In genomic region chr2:55436261-55437006, GRCm38 (mm10) we compare ENCODE assay signal across 8 mouse cellular contexts. TPM values are rescaled to one million over a fixed set of nuclear protein-coding genes. Genes with fewer than 3 reads are reported as not detected.
DNase-seq lines count a peak whose midpoint lies in the region; ATAC-seq and TF ChIP-seq lines count a peak whose summit lies in the region.

No protein-coding gene starts in this region.

- H3K9me3 ChIP-seq in E14TG2a.4 (ENCODE audit: low read length) (peaks cover 3% of the 10 kb centered on the region; the same call in 1 of the 2 replicates), ES-E14 (ENCODE audit: control insufficient read depth, insufficient read depth, low read depth, low read length) (no peaks in the 10 kb centered on the region)
- H3K9me3 ChIP-seq in forebrain, embryonic 14.5 days (replicated peaks; ENCODE audit: control insufficient read depth, low read length), result no peaks in the 10 kb centered on the region
- H3K9me3 ChIP-seq in hindbrain, embryonic 15.5 days, result no peaks in the 10 kb centered on the region

- in situ Hi-C loops in ES-E14 (cut with MboI; ENCODE audit: low sequenced_read_pairs in 2 of 2, unreplicated experiment in 2 of 2), result no loop called here

- H3K36me3 ChIP-seq in E14TG2a.4 (ENCODE audit: insufficient read depth, low read length) (no peaks in the 10 kb centered on the region), ES-E14 (ENCODE audit: control insufficient read depth, insufficient read depth, low read length, poor library complexity, severe bottlenecking) (no peaks in the 10 kb centered on the region)
- no peaks in the 10 kb centered on the region for H3K36me3 ChIP-seq in forebrain, embryonic 14.5 days (ENCODE audit: control insufficient read depth, insufficient read depth, low read length)
- no peaks in the 10 kb centered on the region for H3K36me3 ChIP-seq in hindbrain, embryonic 15.5 days

- H3K9ac ChIP-seq in ES-E14 (ENCODE audit: insufficient read depth, low read depth, low read length, poor library complexity, severe bottlenecking), result no peak overlapping the region
- peak overlapping the region; percentile 70 for H3K9ac ChIP-seq in forebrain, embryonic 14.5 days (ENCODE audit: low read length)
- H3K9ac ChIP-seq in hindbrain, embryonic 15.5 days, result peak overlapping the region; percentile 79

- 3% methylated on average over 21 of the region's 21 CpGs for WGBS in forebrain, embryonic 14.5 days
- under 1% methylated on average over 21 of the region's 21 CpGs for WGBS in hindbrain, embryonic 15.5 days

- peak overlapping the region; percentile 71 for H3K4me2 ChIP-seq in forebrain, embryonic 14.5 days (ENCODE audit: low read length)
- peak overlapping the region; percentile 95 for H3K4me2 ChIP-seq in hindbrain, embryonic 15.5 days

- TF ChIP-seq CTCF in E14TG2a.4 (conservative IDR thresholded peaks at IDR 0.05; ENCODE audit: low read length), result no peak

- H3K27me3 ChIP-seq in E14TG2a.4 (ENCODE audit: insufficient read depth, low read length), result peaks cover 41% of the 10 kb centered on the region
- H3K27me3 ChIP-seq in forebrain, embryonic 14.5 days (replicated peaks; ENCODE audit: control insufficient read depth, insufficient read depth, low read length), result no peaks in the 10 kb centered on the region
- no peaks in the 10 kb centered on the region for H3K27me3 ChIP-seq in hindbrain, embryonic 15.5 days

- H3K27ac ChIP-seq in ES-E14 (ENCODE audit: insufficient read depth, low read depth, low read length, poor library complexity, severe bottlenecking), result no peak overlapping the region
- H3K27ac ChIP-seq in forebrain, embryonic 14.5 days (ENCODE audit: low read depth, low read length), result no peak overlapping the region
- peak overlapping the region; percentile 66 for H3K27ac ChIP-seq in hindbrain, embryonic 15.5 days (replicated peaks)

- peak; percentile 56 for ATAC-seq in forebrain, embryonic 14.5 days
- ATAC-seq in hindbrain, embryonic 15.5 days (ENCODE audit: low FRiP score, low read depth), result peak; percentile 66

- H3K4me1 ChIP-seq in E14TG2a.4 (replicated peaks; ENCODE audit: low read depth, low read length), result peaks cover 25% of the 10 kb centered on the region
- peaks cover 0 to 3% of the 10 kb centered on the region in 2 experiments; a peak in 1 of 4 replicates for H3K4me1 ChIP-seq in ES-E14 (ENCODE audit: control insufficient read depth in 2 of 2, insufficient read depth in 2 of 2, low read length in 2 of 2, poor library complexity in 1 of 2)
- peaks cover 5% of the 10 kb centered on the region; the same call in 1 of the 2 replicates for H3K4me1 ChIP-seq in forebrain, embryonic 14.5 days (ENCODE audit: control insufficient read depth, insufficient read depth, low read length)
- H3K4me1 ChIP-seq in hindbrain, embryonic 15.5 days (replicated peaks), result peaks cover 16% of the 10 kb centered on the region

- DNase-seq in ES-E14 (ENCODE audit: low read depth, low spot score), result no peak
- DNase-seq in forebrain, embryonic 14.5 days (ENCODE audit: low spot score), result peak; percentile 26
- DNase-seq in liver, result peak; percentile 4
- peak; percentile 46 to 52 for DNase-seq in right cerebral cortex, postnatal 10 days (ENCODE audit: low spot score in 2 of 2)
- DNase-seq in thymus, postnatal 4 days, result no peak
- no peak for DNase-seq in urinary bladder, postnatal 25 days (ENCODE audit: low spot score)

- H3K4me3 ChIP-seq in E14TG2a.4 (replicated peaks; ENCODE audit: low read length) (peak overlapping the region; percentile 73), ES-E14 (ENCODE audit: insufficient read depth in 1 of 2, low read depth in 1 of 2, low read length in 2 of 2, poor library complexity in 1 of 2, severe bottlenecking in 1 of 2) (peak overlapping the region; percentile 63 to 67)
- peak overlapping the region; percentile 47 for H3K4me3 ChIP-seq in forebrain, embryonic 14.5 days (ENCODE audit: low read depth, low read length)
- peak overlapping the region; percentile 72 for H3K4me3 ChIP-seq in hindbrain, embryonic 15.5 days

TF ChIP-seq in ES-E14, 5 proteins besides CTCF, POLR2A, EP300 and RAD21:
- TF ChIP-seq CHD2 (IDR thresholded peaks at IDR 0.05; ENCODE audit: low read depth, low read length) (no peak), ZNF384 (IDR thresholded peaks at IDR 0.05; ENCODE audit: low read depth, low read length) (no peak), MAFK (IDR thresholded peaks at IDR 0.05; ENCODE audit: insufficient read depth, low read depth, low read length) (no peak), ZC3H11A (IDR thresholded peaks at IDR 0.05; ENCODE audit: borderline replicate concordance, low read depth, low read length) (no peak), HCFC1 (IDR thresholded peaks at IDR 0.05; ENCODE audit: borderline replicate concordance, insufficient read depth, low read length) (no peak)

RNA-seq across cellular contexts. Expression of gene Kcnj3, which starts 0.7 kb away (rescaled TPM):
- total RNA-seq in ES-E14 (2012; rRNA removed), result 5.1 and 11.4 TPM in 2 replicates
- 4.5 and 6.2 TPM in 2 replicates for polyA plus RNA-seq in forebrain, embryonic 14.5 days (2014; fragmentation: Nextera tagmentation; extraction: Ambion mirVana)
- 6.0 and 7.6 TPM in 2 replicates for polyA plus RNA-seq in hindbrain, embryonic 15.5 days (2015; fragmentation: Nextera tagmentation; extraction: Ambion mirVana)

Comparison
In these comparisons a context has a peak if more than half of its experiments do, and no peak if none do; other contexts are left out.
1. DNase-seq: peak in forebrain, embryonic 14.5 days (single experiment), liver (single experiment) and right cerebral cortex, postnatal 10 days (2 of 2); none in ES-E14 (single experiment), thymus, postnatal 4 days (single experiment) and urinary bladder, postnatal 25 days (single experiment).
2. Peak in every context shown above with its lines, with median percentiles within 50 percentile points of each other: H3K4me3 ChIP-seq.